15 mouse cellular contexts compared by ENCODE assay signal in the genomic region with DNA sequence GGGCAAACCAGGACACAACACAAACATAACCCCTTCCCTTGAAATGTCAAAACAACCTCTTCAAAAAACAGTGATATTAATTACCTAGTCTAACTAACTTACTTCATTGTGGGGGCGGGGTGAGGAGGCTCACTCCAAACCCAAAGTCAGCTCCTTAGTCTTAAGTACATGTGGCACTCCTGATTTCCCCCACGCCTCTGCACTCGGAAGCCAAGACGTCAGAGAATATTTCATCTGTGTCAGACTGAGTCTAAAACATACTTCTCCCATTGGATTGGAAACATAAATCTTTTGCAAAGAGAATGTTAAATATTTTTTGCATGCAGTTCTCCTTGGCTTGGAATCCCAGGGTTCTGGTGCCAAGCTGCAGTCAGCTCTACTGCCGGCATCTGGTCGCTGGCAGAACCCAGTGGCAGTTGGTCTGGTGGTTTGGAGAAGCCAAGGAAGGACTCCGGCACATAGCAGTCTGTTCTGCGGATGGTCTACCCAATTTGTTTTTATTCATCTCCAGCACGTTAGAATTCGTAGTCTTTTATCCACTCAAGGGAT.
A peak's percentile ranks its signal among the peaks of the same experiment; 100 is the strongest.
DNase-seq lines count a peak whose midpoint lies in the region; ATAC-seq lines count a peak whose summit lies in the region.
"Had no signal": no experiment of that assay in that cellular context is flagged by ENCODE, and none has a peak within 500 bp of the region (broad histone marks: within the 10 kb centered on the region; RNA-seq: fewer than 3 reads in every experiment).

No protein-coding gene starts in this region.

- H3K9ac ChIP-seq in heart, embryonic 11.5 days (ENCODE audit: low read depth, low read length), result no peak overlapping the region
- H3K9ac ChIP-seq in midbrain, embryonic 15.5 days, result no peak overlapping the region
- H3K9ac ChIP-seq in intestine, embryonic 15.5 days, result no peak overlapping the region
- H3K9ac ChIP-seq: embryonic facial prominence, embryonic 12.5 days; heart, embryonic 15.5 days; limb, embryonic 12.5 days; neural tube, embryonic 12.5 days had no signal

- H3K27ac ChIP-seq in heart, embryonic 11.5 days (ENCODE audit: low read depth, low read length), result no peak overlapping the region
- no peak overlapping the region for H3K27ac ChIP-seq in midbrain, embryonic 15.5 days
- H3K27ac ChIP-seq in intestine, embryonic 15.5 days, result no peak overlapping the region
- H3K27ac ChIP-seq: embryonic facial prominence, embryonic 12.5 days; heart, embryonic 15.5 days; limb, embryonic 12.5 days; neural tube, embryonic 12.5 days had no signal

- no peak for ATAC-seq in heart, embryonic 11.5 days (replicated peaks; ENCODE audit: insufficient number of reproducible peaks, low FRiP score, low TSS enrichment)
- ATAC-seq in midbrain, embryonic 15.5 days (replicated peaks), result no peak
- no peak for ATAC-seq in intestine, embryonic 15.5 days
- ATAC-seq: activated CD4-positive, CD25-positive, alpha-beta regulatory T cell, adult 4 months; intestine, embryonic 16.5 days had no signal

- H3K4me3 ChIP-seq in heart, embryonic 11.5 days (ENCODE audit: low read depth, low read length), result no peak overlapping the region
- no peak overlapping the region for H3K4me3 ChIP-seq in midbrain, embryonic 15.5 days
- H3K4me3 ChIP-seq in intestine, embryonic 15.5 days (replicated peaks), result no peak overlapping the region
- H3K4me3 ChIP-seq: embryonic facial prominence, embryonic 12.5 days; heart, embryonic 15.5 days; limb, embryonic 12.5 days; neural tube, embryonic 12.5 days had no signal

- no peaks in the 10 kb centered on the region for H3K36me3 ChIP-seq in heart, embryonic 11.5 days (ENCODE audit: control insufficient read depth, insufficient read depth, low read length)
- no peaks in the 10 kb centered on the region for H3K36me3 ChIP-seq in midbrain, embryonic 15.5 days (replicated peaks)
- H3K36me3 ChIP-seq in intestine, embryonic 15.5 days, result no peaks in the 10 kb centered on the region
- H3K36me3 ChIP-seq: embryonic facial prominence, embryonic 12.5 days; heart, embryonic 15.5 days; limb, embryonic 12.5 days; neural tube, embryonic 12.5 days had no signal

- H3K9me3 ChIP-seq in heart, embryonic 11.5 days (replicated peaks; ENCODE audit: control insufficient read depth, low read length), result no peaks in the 10 kb centered on the region
- no peaks in the 10 kb centered on the region for H3K9me3 ChIP-seq in midbrain, embryonic 15.5 days
- H3K9me3 ChIP-seq in intestine, embryonic 15.5 days, result no peaks in the 10 kb centered on the region
- H3K9me3 ChIP-seq: embryonic facial prominence, embryonic 12.5 days; heart, embryonic 15.5 days; limb, embryonic 12.5 days; neural tube, embryonic 12.5 days had no signal

- H3K4me1 ChIP-seq in heart, embryonic 11.5 days (ENCODE audit: control insufficient read depth, insufficient read depth, low read length), result peaks cover 10% of the 10 kb centered on the region
- no peaks in the 10 kb centered on the region for H3K4me1 ChIP-seq in midbrain, embryonic 15.5 days
- no peaks in the 10 kb centered on the region; the same call in 1 of the 2 replicates for H3K4me1 ChIP-seq in intestine, embryonic 15.5 days (replicated peaks)

- DNase-seq in heart, adult 11 months, result peak; percentile 55
- DNase-seq in fibroblast of lung, adult 2 months (ENCODE audit: low read depth), result peak; percentile 39
- DNase-seq in left cerebral cortex, adult 18-20 months (ENCODE audit: low spot score in 2 of 2), result peak; percentile 8 to 12
- peak; percentile 15 for DNase-seq in right cerebral cortex, postnatal 14 days
- DNase-seq: cerebellum, adult 11-12 months; thymus, postnatal 25 days had no signal

- H3K4me2 ChIP-seq in heart, embryonic 11.5 days, result no peak overlapping the region
- no peak overlapping the region for H3K4me2 ChIP-seq in midbrain, embryonic 15.5 days
- no peak overlapping the region for H3K4me2 ChIP-seq in intestine, embryonic 15.5 days (replicated peaks)
- H3K4me2 ChIP-seq: embryonic facial prominence, embryonic 12.5 days; heart, embryonic 15.5 days; limb, embryonic 12.5 days; neural tube, embryonic 12.5 days had no signal

- no peaks in the 10 kb centered on the region for H3K27me3 ChIP-seq in heart, embryonic 11.5 days (ENCODE audit: control insufficient read depth, insufficient read depth, low read length)
- no peaks in the 10 kb centered on the region for H3K27me3 ChIP-seq in midbrain, embryonic 15.5 days (replicated peaks)
- H3K27me3 ChIP-seq in intestine, embryonic 15.5 days (replicated peaks), result no peaks in the 10 kb centered on the region
- H3K27me3 ChIP-seq: embryonic facial prominence, embryonic 12.5 days; heart, embryonic 15.5 days; limb, embryonic 12.5 days; neural tube, embryonic 12.5 days had no signal

- WGBS in heart, embryonic 11.5 days (ENCODE audit: insufficient replicate concordance), result 87% methylated on average over 10 of the region's 10 CpGs
- 91% methylated on average over 10 of the region's 10 CpGs for WGBS in midbrain, embryonic 15.5 days
- WGBS in intestine, embryonic 15.5 days, result 68% methylated on average over 10 of the region's 10 CpGs
